Mouse (Mus musculus) liver, adult 2 months (tissue): ENCODE data around the gene Rcvrn.

Experiments used
- CTCF ChIP-seq: fragments of 200-500 bp; IDR thresholded peaks from 2 replicates; pipeline ENCODE4 v1.5.1; 2011; ENCODE audit warnings: low read depth, low read length, control low read depth
- POLR2A ChIP-seq: fragments of 200-500 bp; IDR thresholded peaks from 2 replicates; pipeline ENCODE4 v1.6.1; 2011; ENCODE audit warnings: low read length, control low read depth; ENCODE audit not compliant: insufficient read depth; ENCODE audit errors: extremely low read depth

DNA sequence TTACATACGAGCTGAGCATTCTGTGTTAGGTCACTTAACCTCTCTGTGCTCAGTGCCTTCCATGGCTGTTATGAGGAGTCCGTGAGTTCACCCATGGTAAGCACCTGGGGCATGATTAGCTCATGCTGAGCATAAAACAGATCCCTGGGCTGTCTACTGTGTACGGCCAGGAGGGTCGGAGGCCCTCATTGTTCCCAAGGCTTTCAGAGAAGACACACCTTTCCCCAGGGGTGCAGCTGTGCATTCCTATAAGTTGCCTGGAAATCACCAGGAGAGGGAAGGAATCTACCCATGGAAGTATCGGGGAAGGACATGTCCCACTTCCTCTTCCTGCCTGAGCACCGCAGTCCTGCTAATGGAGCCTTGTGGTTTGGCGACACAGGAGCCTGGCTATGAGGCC is 38.8 kb upstream of the Rcvrn start:
- TF ChIP-seq CTCF, result no peak
- no peak for TF ChIP-seq POLR2A
